Mouse (Mus musculus): ENCODE results near the gene Prkag2.
A peak's percentile ranks its signal among the peaks of the same experiment; 100 is the strongest.

DNA sequence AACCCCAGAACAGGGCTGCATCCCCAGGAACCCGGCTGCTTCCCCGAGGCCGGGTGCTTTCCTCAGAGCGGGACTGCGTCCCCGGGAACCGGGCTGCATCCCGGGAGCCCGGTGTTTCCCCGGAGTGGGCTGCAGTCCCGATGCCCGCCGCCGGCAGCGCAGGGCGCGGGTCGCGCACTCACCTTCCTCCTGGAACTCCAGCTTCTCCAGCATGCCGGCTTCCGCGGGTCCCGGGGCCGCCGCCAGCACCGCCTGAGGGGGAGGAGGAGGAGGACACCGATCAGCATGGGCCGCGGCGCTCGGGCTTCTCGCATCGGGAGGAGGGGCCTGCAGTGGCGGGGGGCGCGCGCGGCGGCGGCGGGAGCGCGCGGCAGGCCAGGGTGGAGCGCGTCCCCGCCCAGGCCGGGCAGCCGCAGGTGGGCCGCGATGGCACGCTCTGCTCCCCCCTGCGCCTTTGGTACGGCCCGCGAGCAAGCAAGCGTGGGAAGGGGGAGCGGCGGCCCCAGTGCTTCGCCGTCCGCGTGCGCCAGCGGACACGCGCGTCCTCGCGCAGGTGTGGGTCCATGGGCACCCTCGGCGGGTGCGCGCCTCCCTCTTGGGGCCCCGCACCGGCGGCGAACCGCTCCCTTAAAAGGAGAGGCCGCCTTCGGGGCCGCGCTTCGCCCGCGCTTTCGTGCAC, 192.2 kb downstream of the Prkag2 start:
- TF ChIP-seq CTCF (IDR thresholded peaks at IDR 0.05; ENCODE audit: extremely low read depth, insufficient read depth, low read length) (no peak), POLR2A (IDR thresholded peaks at IDR 0.05; ENCODE audit: extremely low read depth, insufficient read depth, low read length) (0 out of 2 replicates have a peak, but pooled peaks have one; percentile 4)

Data from cortical plate, adult 2 months (tissue).